Mouse (Mus musculus): ENCODE data around the gene Gm45140.

GRCm38 (mm10) chr6:87762161-87762560, 73.4 kb downstream of the Gm45140 start:
- no peak for TF ChIP-seq USF1 (IDR thresholded peaks at IDR 0.05; ENCODE audit: low read depth, low read length)
- TF ChIP-seq MAFK (IDR thresholded peaks at IDR 0.05; ENCODE audit: insufficient replicate concordance, low read length) = no peak
- no peak for TF ChIP-seq CTCF (conservative IDR thresholded peaks at IDR 0.05 in 1 of 2, IDR thresholded peaks at IDR 0.05 in 1 of 2; ENCODE audit: low read depth in 2 of 2, low read length in 2 of 2)
- TF ChIP-seq EP300 (IDR thresholded peaks at IDR 0.05; ENCODE audit: low read length) = no peak
- no peak for TF ChIP-seq POLR2A (IDR thresholded peaks at IDR 0.05; ENCODE audit: low read depth, low read length)
- TF ChIP-seq KAT2A (IDR thresholded peaks at IDR 0.05; ENCODE audit: insufficient replicate concordance, low read length) = no peak
- TF ChIP-seq USF2 (conservative IDR thresholded peaks at IDR 0.05; ENCODE audit: low read depth, low read length) = no peak
- no peak for TF ChIP-seq E2F4 (IDR thresholded peaks at IDR 0.05; ENCODE audit: insufficient replicate concordance, low read depth, low read length)
- no peak for TF ChIP-seq RAD21 (IDR thresholded peaks at IDR 0.05; ENCODE audit: low read depth, low read length)
- TF ChIP-seq TBP (conservative IDR thresholded peaks at IDR 0.05; ENCODE audit: low read depth, low read length) = no peak
- TF ChIP-seq NRF1 (IDR thresholded peaks at IDR 0.05; ENCODE audit: low read depth, low read length) = no peak

Data from CH12.LX (cell line).